Mouse (Mus musculus): ENCODE measurements around the gene Crybg2.

Crybg2 gene

GRCm38 (mm10) chr4:134058166-134058715 is 2.4 kb upstream of the Crybg2 start:
- no peak for DNase-seq (ENCODE audit: low read depth, low spot score)

GRCm38 (mm10) chr4:134058908-134059307 is 1.7 kb upstream of the Crybg2 start:
- no peak for DNase-seq (ENCODE audit: low read depth, low spot score)

GRCm38 (mm10) chr4:134061166-134061830 is 683 bp downstream of the Crybg2 start:
- no peak for DNase-seq (ENCODE audit: low read depth, low spot score)

GRCm38 (mm10) chr4:134061944-134062446 is 1.4 kb downstream of the Crybg2 start:
- no peak for DNase-seq (ENCODE audit: low read depth, low spot score)

DNA sequence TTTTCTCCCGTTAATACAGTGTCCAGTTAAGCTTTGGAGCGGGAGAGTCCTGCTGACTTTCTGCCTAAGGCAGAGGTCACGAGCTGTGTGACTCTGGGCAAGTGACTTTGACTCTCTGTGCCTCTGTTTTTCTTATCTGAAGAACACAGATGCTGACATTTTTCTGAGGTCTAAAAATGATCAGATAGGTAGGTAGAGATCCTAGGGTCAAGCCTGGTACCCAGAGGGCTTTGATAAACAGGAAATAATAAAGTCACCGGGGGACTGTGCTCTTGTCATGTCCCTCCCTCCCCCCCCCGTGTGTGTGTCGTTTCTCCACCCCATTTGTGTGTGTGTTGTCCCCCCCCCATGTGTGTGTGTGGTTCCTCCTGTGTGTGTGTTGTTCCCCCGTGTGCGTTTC is 1.9 kb downstream of the Crybg2 start:
- DNase-seq (ENCODE audit: low read depth, low spot score), result no peak

GRCm38 (mm10) chr4:134065431-134066004 is 4.9 kb downstream of the Crybg2 start:
- no peak for DNase-seq (ENCODE audit: low read depth, low spot score)

DNA sequence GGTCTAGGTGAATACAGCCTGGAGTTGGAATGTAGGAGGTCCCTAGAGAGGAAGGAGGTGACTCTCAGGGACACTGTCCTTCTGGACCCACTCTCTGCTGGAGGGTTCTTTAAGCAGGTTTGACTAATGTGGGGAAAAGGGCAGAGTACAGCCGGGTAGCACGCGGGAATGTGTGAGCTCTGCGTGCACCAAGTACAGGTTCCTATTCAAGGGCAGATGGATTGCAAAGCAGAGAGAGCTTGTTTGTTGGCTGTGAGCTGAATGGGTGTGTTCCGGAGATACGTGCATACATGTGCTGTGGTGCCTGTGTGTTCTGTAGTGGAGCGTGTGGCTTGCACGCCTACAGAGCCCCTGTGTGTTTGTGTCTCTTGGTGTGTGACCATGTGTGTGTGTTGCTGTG is 6.8 kb downstream of the Crybg2 start:
- no peak for DNase-seq (ENCODE audit: low read depth, low spot score)

- no peak for DNase-seq (ENCODE audit: low read depth, low spot score)
Observed at GRCm38 (mm10) chr4:134067833-134068544, 7.4 kb downstream of the Crybg2 start.

GRCm38 (mm10) chr4:134068793-134069580 is 8.4 kb downstream of the Crybg2 start:
- no peak for DNase-seq (ENCODE audit: low read depth, low spot score)

DNA sequence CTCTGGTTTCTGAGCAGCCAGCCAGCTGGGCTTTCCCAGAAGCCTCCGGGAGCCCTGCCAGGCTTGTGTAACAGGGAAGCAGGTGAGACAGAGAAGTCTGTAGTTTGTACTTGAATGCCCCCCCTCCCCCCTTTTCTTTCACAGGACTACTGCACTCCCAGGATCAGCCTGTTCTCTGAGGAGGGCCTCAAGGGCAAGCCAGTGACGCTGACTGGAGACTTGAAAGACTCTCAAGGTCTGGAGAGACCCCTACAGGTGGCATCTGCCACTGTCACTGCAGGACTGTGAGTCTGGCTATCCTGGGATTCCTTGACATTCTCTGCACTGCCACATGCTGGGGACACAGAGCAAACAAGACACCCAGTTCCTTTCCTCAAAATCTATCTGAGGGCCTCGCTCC is 18.1 kb downstream of the Crybg2 start:
- DNase-seq (ENCODE audit: low read depth, low spot score), result peak; percentile 71

GRCm38 (mm10) chr4:134080674-134081073 is 20.1 kb downstream of the Crybg2 start:
- no peak for DNase-seq (ENCODE audit: low read depth, low spot score)

GRCm38 (mm10) chr4:134081730-134082386 is 21.2 kb downstream of the Crybg2 start:
- DNase-seq (ENCODE audit: low read depth, low spot score), result peak; percentile 53

GRCm38 (mm10) chr4:134082460-134082859 is 21.8 kb downstream of the Crybg2 start:
- no peak for DNase-seq (ENCODE audit: low read depth, low spot score)

DNA sequence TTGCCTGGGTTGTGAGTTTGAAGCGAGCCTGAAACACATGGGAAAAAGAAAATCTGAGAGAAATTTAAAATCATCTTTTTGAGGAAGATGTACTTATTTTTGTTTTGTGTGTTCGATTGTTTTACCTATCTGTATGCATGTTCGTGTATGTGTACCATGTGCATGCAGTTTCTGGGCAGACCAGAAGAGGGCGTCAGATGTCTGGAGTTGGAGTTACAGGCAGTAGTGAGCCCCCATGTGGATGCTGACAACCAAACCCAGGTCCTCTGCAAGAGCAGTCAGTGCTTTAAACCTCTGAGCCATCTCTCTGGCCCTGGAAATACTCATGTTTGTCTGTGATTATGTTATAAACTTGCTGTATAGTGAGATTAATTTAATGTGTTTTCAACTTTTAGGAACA is 24.4 kb downstream of the Crybg2 start:
- no peak for DNase-seq (ENCODE audit: low read depth, low spot score)

GRCm38 (mm10) chr4:134087412-134087811 is 26.8 kb downstream of the Crybg2 start:
- DNase-seq (ENCODE audit: low read depth, low spot score), result peak; percentile 54

DNA sequence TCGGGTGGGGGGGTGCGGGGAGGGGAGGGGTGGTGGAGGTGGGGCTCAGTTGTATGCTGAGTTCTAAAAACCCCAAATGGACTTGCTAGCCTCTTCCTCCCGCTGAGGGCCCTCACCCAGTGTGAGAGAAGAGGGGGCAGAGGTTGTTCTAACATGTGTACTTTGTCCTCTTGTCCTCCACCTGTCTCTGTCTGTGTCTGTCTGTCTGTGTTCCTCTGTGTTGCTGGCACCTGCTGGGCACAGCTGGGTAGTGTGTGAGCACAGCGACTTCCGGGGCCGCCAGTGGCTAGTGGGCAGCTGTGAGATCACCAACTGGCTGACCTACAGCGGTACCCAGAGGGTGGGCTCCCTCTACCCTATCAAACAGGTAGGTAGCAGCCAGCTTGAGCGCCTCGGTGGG is 28.4 kb downstream of the Crybg2 start:
- no peak for DNase-seq (ENCODE audit: low read depth, low spot score)

- no peak for DNase-seq (ENCODE audit: low read depth, low spot score)
Observed at GRCm38 (mm10) chr4:134090521-134091224, 30.1 kb downstream of the Crybg2 start.

- no peak for DNase-seq (ENCODE audit: low read depth, low spot score)
Observed at GRCm38 (mm10) chr4:134091225-134091529, 30.6 kb downstream of the Crybg2 start.

DNA sequence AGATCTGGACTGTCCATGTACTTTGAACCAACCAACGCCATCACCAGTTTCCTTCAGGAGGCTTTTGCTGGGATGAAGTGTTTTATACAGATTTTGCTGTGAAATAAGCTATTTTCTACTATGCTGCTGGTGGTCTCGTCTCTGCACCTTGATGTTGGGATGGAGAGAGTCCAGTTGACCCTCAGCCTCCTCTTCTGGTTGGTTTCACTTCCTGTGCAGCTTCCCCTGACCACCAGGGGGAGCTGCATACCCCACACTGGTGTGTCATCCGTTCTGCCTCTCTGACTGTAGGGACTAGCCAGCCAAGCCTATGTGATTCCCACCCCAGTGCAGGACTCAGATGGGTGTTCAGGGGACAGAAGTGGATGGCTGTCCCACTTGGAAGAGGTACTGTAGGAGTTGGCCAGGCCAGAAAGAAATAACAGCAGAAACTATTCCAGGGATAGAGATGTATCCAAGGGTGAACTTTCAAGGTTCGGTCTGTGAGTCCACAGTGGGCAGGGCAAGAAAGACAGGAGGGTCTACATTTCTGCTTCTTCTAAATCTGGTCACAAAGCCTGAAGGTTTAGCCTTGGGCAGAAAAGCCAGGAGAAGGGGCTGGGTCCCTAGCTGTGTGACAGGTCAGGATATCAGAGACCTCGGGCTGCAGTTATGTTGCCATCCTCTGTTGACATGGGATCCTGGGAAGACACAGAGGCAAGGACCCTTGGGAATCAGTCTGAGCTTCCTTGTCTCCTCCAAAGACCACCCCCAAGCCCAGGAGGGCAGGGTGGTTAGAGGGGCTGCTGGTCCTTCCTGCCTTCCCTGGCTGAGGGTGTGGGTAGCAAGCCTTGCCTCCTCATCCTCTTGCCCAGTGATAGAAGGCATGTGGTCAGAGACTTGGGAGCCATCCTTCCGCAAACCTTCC is 32.0 kb downstream of the Crybg2 start:
- DNase-seq (ENCODE audit: low read depth, low spot score), result peak; percentile 54

Measured in retina, postnatal 7 days (tissue).